Mouse (Mus musculus) liver, embryonic 12.5 days (tissue): ENCODE data around the gene Tmed1. TPM values are rescaled to one million over a fixed set of nuclear protein-coding genes. Genes with fewer than 3 reads are reported as not detected.

Experiments used
- ATAC-seq: fragments of 200-750 bp; cut with Nextera tagmentation; 2 replicates; pipeline ENCODE4 v1.8.0; 2017; ENCODE audit warnings: moderate number of reproducible peaks, mild to moderate bottlenecking, moderate library complexity
- H3K27ac ChIP-seq: fragments of 300-500 bp; sonication (generic); 2 replicates; pipeline ENCODE4 v1.5.1; 2016; ENCODE audit warnings: mild to moderate bottlenecking
- H3K27me3 ChIP-seq: fragments of 300-500 bp; sonication (generic); replicated peaks from 2 replicates; pipeline ENCODE4 v1.6.1; 2016; ENCODE audit warnings: mild to moderate bottlenecking, moderate library complexity
- H3K36me3 ChIP-seq: fragments of 300-500 bp; sonication (generic); 2 replicates; pipeline ENCODE4 v1.6.1; 2016; ENCODE audit warnings: mild to moderate bottlenecking, moderate library complexity
- H3K4me1 ChIP-seq: fragments of 300-500 bp; sonication (generic); 2 replicates; pipeline ENCODE4 v1.6.1; 2016
- H3K4me2 ChIP-seq: fragments of 300-500 bp; sonication (generic); 2 replicates; pipeline ENCODE4 v1.6.1; 2016; ENCODE audit warnings: mild to moderate bottlenecking, moderate library complexity
- H3K4me3 ChIP-seq: fragments of 300-500 bp; sonication (generic); 2 replicates; pipeline ENCODE4 v1.5.1; 2016; ENCODE audit warnings: mild to moderate bottlenecking, moderate library complexity
- H3K9ac ChIP-seq: fragments of 300-500 bp; sonication (generic); 2 replicates; pipeline ENCODE4 v1.6.1; 2016; ENCODE audit warnings: mild to moderate bottlenecking, moderate library complexity
- H3K9me3 ChIP-seq: fragments of 300-500 bp; sonication (generic); replicated peaks from 2 replicates; pipeline ENCODE4 v1.6.1; 2016; ENCODE audit warnings: mild to moderate bottlenecking, moderate library complexity
- WGBS: fragments of 180-500 bp; shearing (Covaris S2); methylation state at CpG from one replicate; pipeline ENCODE4 v1.1.7; 2016; ENCODE audit not compliant: insufficient replicate concordance; 5-methylcytosine and 5-hydroxymethylcytosine counted together
- polyA plus RNA-seq: library from polyadenylated mRNA; unstranded; fragments of >200 nt; fragmentation: Nextera tagmentation; extraction: Ambion mirVana; gene quantifications from 2 replicates; pipeline ENCODE4 v1.2.1, GENCODE M21; 2016

Tmed1 gene
- polyA plus RNA-seq: 42.8 and 44.0 TPM in 2 replicates

DNA sequence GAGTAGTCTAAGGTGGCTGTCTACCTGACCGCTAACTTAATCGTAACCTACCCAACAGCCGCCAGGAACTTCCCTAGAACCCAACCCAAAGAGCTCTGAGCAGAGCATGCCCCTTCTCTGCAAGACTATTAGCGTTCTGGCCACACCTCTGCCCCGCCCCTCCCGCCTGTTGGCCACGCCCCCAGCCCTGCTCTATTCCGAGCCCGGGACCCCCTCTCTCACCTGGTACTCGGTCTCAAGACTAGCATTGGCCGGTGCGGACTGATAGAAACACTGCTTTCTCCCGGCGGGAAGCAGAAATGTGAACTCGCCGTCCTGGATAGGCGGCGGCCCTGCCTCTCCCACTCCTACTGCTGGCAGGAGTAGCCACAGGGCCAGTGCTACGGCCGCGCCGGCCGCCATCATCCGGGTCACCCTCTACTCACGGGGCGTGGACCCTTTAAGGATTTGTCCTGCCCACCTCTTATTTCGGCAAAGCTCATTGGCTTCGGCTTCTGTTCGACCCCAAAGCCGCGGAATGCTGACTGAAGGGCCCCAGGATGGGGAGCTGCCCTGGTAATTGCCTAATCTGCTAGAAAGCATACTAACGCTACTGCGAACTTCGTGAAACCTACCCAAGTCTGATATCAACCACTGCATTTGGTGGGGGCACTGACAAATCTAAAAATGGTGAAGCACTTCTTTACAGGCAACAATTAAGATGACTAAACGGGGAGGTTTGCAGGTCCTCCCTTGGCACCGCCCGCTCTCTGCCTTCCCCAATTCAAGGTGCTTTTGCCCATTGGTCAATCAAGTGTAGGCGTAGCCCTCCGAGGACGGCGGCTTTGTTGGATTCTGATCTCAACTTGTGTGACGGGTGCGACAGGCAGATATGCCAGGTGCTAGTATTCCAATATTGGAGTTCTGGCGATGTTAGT lies at the start of gene Tmed1:
Gene Tmed1, minus strand, starts transcription at position 481 of the 917 bp plus-strand sequence.
- Histone ChIP-seq H3K9me3 (0 out of 2 replicates have a peak, but pooled peaks cover 5% of the 10 kb centered on the region), H3K4me1 (peaks cover 33% of the 10 kb centered on the region), H3K4me2 (peak within 1 kb of the TSS; percentile 81), H3K36me3 (peaks cover 42% of the 10 kb centered on the region), H3K27ac (peak within 1 kb of the TSS; percentile 80), H3K4me3 (peak within 1 kb of the TSS; percentile 70), H3K9ac (peak within 1 kb of the TSS; percentile 73), H3K27me3 (no peaks in the 10 kb centered on the region)
- under 1% methylated on average over 44 of the region's 44 CpGs for WGBS
- peak; percentile 92 for ATAC-seq

DNA sequence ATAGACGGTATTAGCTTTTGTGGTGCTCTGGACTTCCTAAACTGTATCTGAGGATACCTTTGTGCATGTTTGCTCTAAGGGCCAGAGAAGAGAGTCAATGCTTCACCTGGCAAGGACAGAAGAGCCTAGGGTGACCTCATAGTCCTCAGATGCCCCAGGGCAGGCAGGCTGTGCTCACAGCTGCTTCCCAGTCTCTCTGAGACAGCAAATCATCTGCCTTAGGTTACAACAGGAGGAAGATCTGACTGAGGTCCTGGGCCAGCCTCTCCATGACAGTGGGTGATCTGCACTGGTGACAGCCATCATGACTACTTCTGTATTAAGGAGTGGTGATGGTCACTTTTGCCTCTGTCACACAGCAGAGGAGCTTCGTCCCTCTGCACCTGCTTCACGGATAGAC lies 49.1 kb upstream of the Tmed1 start:
- H3K9me3 ChIP-seq: no peaks in the 10 kb centered on the region
- no peaks in the 10 kb centered on the region for H3K27me3 ChIP-seq
- no peak for ATAC-seq
- peak overlapping the region; percentile 70 for H3K4me2 ChIP-seq
- peak overlapping the region; percentile 96 for H3K27ac ChIP-seq
- 90% methylated on average over 3 of the region's 3 CpGs for WGBS
- peak overlapping the region; percentile 51 for H3K9ac ChIP-seq
- peaks cover 70% of the 10 kb centered on the region for H3K4me1 ChIP-seq
- H3K4me3 ChIP-seq: 0 out of 2 replicates have a peak overlapping the region, but pooled peaks have one; percentile 20
- peaks cover 36% of the 10 kb centered on the region for H3K36me3 ChIP-seq

DNA sequence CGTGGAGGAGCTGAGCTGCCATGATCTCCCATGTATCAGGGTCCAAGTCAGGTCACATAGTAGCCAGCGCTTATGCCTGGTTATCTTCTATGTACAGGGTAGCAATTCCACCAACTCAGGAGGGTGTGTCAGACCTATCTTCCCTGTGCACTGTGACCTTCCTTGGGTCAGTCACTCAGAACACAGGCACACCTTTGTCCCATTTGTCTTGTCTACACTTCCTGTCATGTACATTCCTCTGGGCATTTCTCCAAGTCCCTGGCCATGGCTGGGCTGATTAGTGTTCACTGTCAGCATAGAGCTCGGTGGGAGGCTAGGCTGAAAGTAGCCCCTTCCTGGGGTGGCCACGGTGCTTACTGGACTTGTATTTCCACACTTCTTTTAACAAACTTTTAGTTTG lies 48.3 kb upstream of the Tmed1 start:
- Histone ChIP-seq H3K36me3 (peaks cover 43% of the 10 kb centered on the region), H3K4me1 (peaks cover 73% of the 10 kb centered on the region), H3K9ac (peak overlapping the region; percentile 61), H3K27ac (peak overlapping the region; percentile 96), H3K27me3 (no peaks in the 10 kb centered on the region), H3K4me3 (0 out of 2 replicates have a peak overlapping the region, but pooled peaks have one; percentile 20), H3K4me2 (peak overlapping the region; percentile 70), H3K9me3 (no peaks in the 10 kb centered on the region)
- ATAC-seq: peak; percentile 100
- 29% methylated on average over 4 of the region's 4 CpGs for WGBS

DNA sequence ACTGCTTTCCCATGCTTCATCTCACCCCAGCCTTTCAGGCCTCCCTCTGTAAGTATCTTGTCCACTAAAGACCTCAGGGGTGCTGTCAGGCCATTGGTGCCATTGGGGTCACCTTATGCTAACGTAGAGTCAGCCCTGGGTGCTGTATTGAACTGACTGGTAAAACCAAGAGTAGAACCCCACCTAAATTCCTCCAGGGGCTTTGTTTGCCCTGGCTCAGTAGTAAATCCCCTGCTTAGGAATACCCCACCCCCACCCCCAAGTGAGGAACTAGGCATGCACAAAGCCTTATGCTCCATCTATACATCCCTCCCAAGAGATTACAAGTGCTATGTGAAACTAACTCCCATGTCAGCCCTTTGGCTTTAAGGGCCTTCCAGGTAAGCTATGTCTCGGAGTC lies 47.5 kb upstream of the Tmed1 start:
- 78% methylated on average over 2 of the region's 2 CpGs for WGBS
- peaks cover 47% of the 10 kb centered on the region for H3K36me3 ChIP-seq

DNA sequence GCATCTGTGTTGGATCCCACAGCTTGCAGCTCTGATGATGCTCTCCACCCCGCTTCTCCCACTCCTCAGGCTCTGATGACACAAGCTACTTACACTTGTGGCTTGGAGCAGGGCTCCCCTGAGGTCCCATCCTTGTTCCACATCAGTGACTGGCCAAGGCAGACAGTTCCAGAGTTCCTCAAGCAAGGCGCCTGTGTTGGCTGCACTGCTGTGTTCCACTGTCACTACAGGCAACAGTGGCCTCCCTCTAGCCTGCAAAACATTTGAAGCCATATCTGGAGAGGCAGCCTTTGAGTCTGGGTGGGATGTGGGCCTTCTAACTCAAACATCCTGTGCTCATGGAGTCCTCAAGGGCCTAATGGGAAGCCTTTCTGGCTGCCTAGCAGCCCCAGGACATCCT lies 46.9 kb upstream of the Tmed1 start:
- H3K27ac ChIP-seq: peak overlapping the region; percentile 96
- H3K36me3 ChIP-seq: peaks cover 42% of the 10 kb centered on the region
- peak overlapping the region; percentile 61; the same call in 1 of the 2 replicates for H3K9ac ChIP-seq
- ATAC-seq: no peak
- no peak overlapping the region for H3K4me3 ChIP-seq
- H3K27me3 ChIP-seq: no peaks in the 10 kb centered on the region
- no peaks in the 10 kb centered on the region for H3K9me3 ChIP-seq
- H3K4me1 ChIP-seq: peaks cover 72% of the 10 kb centered on the region
- WGBS: 90% methylated on average over 2 of the region's 2 CpGs
- H3K4me2 ChIP-seq: 0 out of 2 replicates have a peak overlapping the region, but pooled peaks have one; percentile 70

More for the DNA sequence above, 47.5 kb upstream of the Tmed1 start:
- H3K4me1 ChIP-seq: peaks cover 72% of the 10 kb centered on the region
- no peak overlapping the region for H3K4me3 ChIP-seq
- H3K4me2 ChIP-seq: peak overlapping the region; percentile 70
- ATAC-seq: no peak
- no peaks in the 10 kb centered on the region for H3K27me3 ChIP-seq
- peak overlapping the region; percentile 96 for H3K27ac ChIP-seq
- no peaks in the 10 kb centered on the region for H3K9me3 ChIP-seq
- peak overlapping the region; percentile 61; the same call in 1 of the 2 replicates for H3K9ac ChIP-seq

DNA sequence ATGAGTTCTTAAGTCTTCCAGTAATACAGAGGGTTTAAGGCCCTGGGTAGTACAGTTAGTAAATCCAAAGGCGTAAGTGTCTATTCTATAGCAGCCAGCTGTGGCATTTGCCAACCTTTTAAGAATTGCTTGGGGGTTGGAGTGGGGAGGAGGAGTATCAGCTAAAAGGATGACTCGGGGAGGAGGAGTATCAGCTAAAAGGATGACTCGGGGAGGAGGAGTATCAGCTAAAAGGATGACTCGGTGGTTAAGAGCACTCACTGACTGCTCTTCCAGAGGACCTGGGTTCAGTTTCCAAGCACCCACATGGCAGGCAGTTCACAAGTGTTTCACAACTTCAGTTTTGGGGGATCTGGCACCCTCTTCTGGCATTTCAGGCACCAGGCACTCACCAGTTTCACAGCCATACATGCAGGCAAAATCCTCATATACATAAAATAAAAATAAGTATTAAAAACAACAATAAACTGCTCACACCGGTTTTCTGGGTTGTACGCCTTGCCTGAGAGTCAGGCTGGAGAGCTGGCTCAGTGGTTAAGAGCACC lies 45.2 kb upstream of the Tmed1 start:
- Histone ChIP-seq H3K27ac (peak overlapping the region; percentile 79), H3K4me3 (no peak overlapping the region), H3K27me3 (no peaks in the 10 kb centered on the region), H3K36me3 (peaks cover 47% of the 10 kb centered on the region), H3K4me2 (peak overlapping the region; percentile 17; the same call in 1 of the 2 replicates), H3K9me3 (no peaks in the 10 kb centered on the region), H3K9ac (peak overlapping the region; percentile 17; the same call in 1 of the 2 replicates), H3K4me1 (peaks cover 77% of the 10 kb centered on the region)
- 61% methylated on average over 6 of the region's 6 CpGs for WGBS
- peak; percentile 26 for ATAC-seq

DNA sequence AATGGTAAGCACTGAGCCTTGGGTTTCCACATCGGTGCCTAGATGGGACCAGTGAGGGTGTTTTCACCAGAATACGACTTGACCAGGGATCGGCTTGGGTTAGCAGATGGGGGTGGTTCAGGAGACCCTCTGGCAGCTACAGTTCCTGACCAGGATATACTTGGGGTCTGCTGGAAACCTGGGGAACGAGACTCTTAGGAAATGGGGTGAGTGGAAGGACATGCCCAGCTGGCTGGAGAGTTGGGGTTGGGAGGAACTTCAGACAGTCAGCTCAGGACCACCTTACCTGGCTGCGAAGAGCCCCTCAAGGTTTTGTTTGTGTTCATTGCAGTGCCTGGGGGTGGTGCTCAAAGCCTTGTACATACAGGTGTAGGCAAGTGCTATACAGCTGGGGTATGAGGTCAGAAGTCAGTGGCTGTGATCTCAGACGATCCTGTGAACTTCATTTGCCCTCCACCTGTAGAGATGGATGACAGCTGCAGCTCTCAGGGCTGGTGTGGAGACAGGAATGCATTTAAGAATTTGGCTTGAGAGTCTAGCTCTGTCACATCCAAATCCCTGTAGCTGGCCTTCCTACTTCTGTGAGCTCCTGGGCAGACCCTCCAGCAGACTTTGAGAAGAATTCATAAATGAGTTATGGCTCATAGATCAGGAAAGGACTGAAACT lies 43.7 kb upstream of the Tmed1 start:
- H3K27ac ChIP-seq: peak overlapping the region; percentile 79

DNA sequence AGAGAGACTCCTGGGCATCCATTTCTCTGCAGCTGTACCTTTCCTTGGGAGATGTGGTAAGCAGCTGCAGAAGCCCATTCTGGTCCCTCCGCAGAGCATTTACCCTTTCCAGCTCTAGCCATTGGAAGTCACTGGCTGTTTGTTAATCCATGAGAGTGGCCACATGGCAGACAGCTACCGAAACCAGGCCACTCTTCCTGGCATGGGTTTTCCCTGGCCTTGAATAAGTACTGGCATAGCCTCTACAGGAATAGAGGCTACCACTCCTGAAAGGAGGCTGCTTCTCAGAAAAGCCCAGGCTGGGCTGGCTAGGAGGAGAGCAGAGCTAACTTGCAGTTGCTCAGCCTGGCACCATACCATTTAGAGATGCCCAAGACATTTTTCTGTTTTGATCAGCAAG lies 41.0 kb upstream of the Tmed1 start:
- H3K27me3 ChIP-seq: no peaks in the 10 kb centered on the region
- no peak overlapping the region for H3K4me2 ChIP-seq
- H3K4me3 ChIP-seq: no peak overlapping the region
- H3K9me3 ChIP-seq: no peaks in the 10 kb centered on the region
- H3K9ac ChIP-seq: no peak overlapping the region; the same call in 1 of the 2 replicates
- WGBS: 91% methylated on average over 2 of the region's 2 CpGs
- H3K4me1 ChIP-seq: peaks cover 59% of the 10 kb centered on the region
- H3K27ac ChIP-seq: no peak overlapping the region
- peaks cover 50% of the 10 kb centered on the region for H3K36me3 ChIP-seq
- ATAC-seq: no peak

More for the DNA sequence above, 43.7 kb upstream of the Tmed1 start:
- H3K27me3 ChIP-seq: no peaks in the 10 kb centered on the region
- no peak overlapping the region for H3K9ac ChIP-seq
- no peak for ATAC-seq
- H3K9me3 ChIP-seq: no peaks in the 10 kb centered on the region
- peaks cover 71% of the 10 kb centered on the region for H3K4me1 ChIP-seq
- no peak overlapping the region for H3K4me3 ChIP-seq
- H3K4me2 ChIP-seq: no peak overlapping the region
- peaks cover 54% of the 10 kb centered on the region for H3K36me3 ChIP-seq
- WGBS: 85% methylated on average over 6 of the region's 6 CpGs

DNA sequence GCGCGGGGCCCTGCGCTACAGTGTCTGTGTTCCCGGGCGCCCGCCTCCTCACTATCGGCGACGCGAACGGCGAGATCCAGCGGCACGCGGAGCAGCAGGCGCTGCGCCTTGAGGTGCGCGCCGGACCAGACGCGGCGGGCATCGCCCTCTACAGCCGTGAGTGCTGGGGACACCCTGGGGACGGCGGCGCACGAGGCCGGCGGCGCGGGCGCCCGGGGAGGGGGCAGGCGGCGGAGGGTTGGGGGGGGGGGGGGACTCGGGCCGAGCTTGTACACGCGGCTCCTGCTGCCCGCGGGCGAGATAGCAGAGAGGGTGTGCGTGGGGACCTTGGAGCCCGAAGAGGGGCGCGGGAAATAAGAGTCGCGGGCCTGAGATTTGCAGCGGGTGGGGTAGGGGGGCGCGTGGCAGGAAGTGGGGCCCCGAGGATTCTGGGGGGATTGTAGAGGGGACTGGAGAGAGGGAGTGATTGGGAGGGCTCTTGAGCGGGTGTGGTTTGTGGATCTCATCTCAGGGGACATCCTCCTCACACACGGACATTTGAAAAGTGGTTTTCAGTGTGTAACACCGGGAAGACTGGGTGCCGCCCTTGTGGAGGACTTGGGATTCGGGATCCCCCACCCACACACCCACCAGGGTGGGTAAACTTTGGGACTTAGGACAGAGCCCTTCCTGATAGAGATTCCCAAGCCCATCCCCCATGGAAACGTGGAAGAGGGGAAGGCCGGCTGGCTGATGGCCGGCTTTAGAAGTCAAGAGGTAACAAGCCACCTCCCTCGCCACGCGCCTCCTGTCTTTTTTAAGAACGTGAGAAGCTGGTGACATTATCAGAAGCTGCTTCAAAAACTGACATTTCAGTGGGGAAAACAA lies 37.3 kb upstream of the Tmed1 start:
- under 1% methylated on average over 59 of the region's 66 CpGs for WGBS
- Histone ChIP-seq H3K27ac (peak overlapping the region; percentile 97), H3K27me3 (no peaks in the 10 kb centered on the region), H3K4me3 (peak overlapping the region; percentile 86), H3K4me2 (peak overlapping the region; percentile 93), H3K9me3 (no peaks in the 10 kb centered on the region), H3K9ac (peak overlapping the region; percentile 97), H3K36me3 (peaks cover 28% of the 10 kb centered on the region), H3K4me1 (peaks cover 45% of the 10 kb centered on the region)
- ATAC-seq: peak; percentile 14

DNA sequence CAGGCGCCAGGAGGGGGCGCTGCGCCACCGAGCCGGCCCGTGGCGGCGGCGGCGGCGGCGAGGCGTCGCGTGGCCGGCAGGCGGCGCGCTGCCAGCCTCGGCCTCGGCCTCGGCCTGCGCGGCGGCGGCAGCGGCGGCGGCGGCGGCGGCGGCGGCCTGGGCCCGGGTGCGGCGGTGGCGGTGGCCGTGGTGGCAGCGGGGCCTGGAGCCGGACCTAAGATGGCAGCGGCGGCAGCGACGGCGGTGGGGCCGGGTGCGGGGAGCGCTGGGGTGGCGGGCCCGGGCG lies 36.7 kb upstream of the Tmed1 start, which contains the start of gene Carm1:
Gene Carm1, plus strand, starts transcription at position 106 of the 286 bp plus-strand sequence.
- no peak for ATAC-seq
- H3K9me3 ChIP-seq: no peaks in the 10 kb centered on the region
- H3K9ac ChIP-seq: peak within 1 kb of the TSS; percentile 97
- peak within 1 kb of the TSS; percentile 97 for H3K27ac ChIP-seq
- peaks cover 28% of the 10 kb centered on the region for H3K36me3 ChIP-seq
- WGBS: 3% methylated on average over 7 of the region's 52 CpGs
- peak within 1 kb of the TSS; percentile 93 for H3K4me2 ChIP-seq
- H3K4me3 ChIP-seq: peak within 1 kb of the TSS; percentile 86
- H3K27me3 ChIP-seq: no peaks in the 10 kb centered on the region
- peaks cover 45% of the 10 kb centered on the region for H3K4me1 ChIP-seq
